Mouse (Mus musculus): ENCODE results near the gene Map2k7. TPM values are rescaled to one million over a fixed set of nuclear protein-coding genes. Genes with fewer than 3 reads are reported as not detected.

Map2k7 gene
- polyA plus RNA-seq (2012; fragmentation: generic; extraction: Trizol) = 10 to 100 TPM; 12.4 to 29.1 TPM

GRCm38 (mm10) chr8:4238434-4239192 lies at the start of gene Map2k7, which contains the start of gene Gm49320:
TSS of gene Map2k7 (plus strand) at chr8:4238740.
TSS of gene Gm49320 (plus strand) at chr8:4238865.

GRCm38 (mm10) chr8:4216791-4217621 lies 21.5 kb upstream of the Map2k7 start, which contains the start of gene Prr36:
TSS of gene Prr36 (minus strand) at chr8:4217459.

GRCm38 (mm10) chr8:4226739-4227347 lies 11.7 kb upstream of the Map2k7 start, which contains the start of gene Lrrc8e:
TSS of gene Lrrc8e (plus strand) at chr8:4226827.

GRCm38 (mm10) chr8:4247951-4248540 lies 9.5 kb downstream of the Map2k7 start, which contains the start of gene Tgfbr3l:
TSS of gene Tgfbr3l (plus strand) at chr8:4248214.

GRCm38 (mm10) chr8:4252934-4253841 lies 14.6 kb downstream of the Map2k7 start, which contains the start of gene Snapc2:
TSS of gene Snapc2 (plus strand) at chr8:4253080.

GRCm38 (mm10) chr8:4259125-4259804 lies 20.7 kb downstream of the Map2k7 start, which contains the start of gene Ctxn1:
TSS of gene Ctxn1 (minus strand) at chr8:4259274.

GRCm38 (mm10) chr8:4275275-4276110 lies 37.0 kb downstream of the Map2k7 start, which contains the start of gene Timm44:
TSS of gene Timm44 (minus strand) at chr8:4275913.

Other genes with a start within 250 kb of the Map2k7 start
- not detected for gene Cd209f, start 132.9 kb upstream of the Map2k7 start, polyA plus RNA-seq (2012; fragmentation: generic; extraction: Trizol)
- not detected for gene Cd209g, start 104.6 kb upstream of the Map2k7 start, polyA plus RNA-seq (2012; fragmentation: generic; extraction: Trizol)
- gene Evi5l, start 72.2 kb upstream of the Map2k7 start, polyA plus RNA-seq (2012; fragmentation: generic; extraction: Trizol) = 10 to 100 TPM in 1 of 2 experiments, 1 to 10 TPM in 1; 7.0 to 27.1 TPM
- under 1 TPM; 0.02 to 0.20 TPM for gene Prr36, start 21.3 kb upstream of the Map2k7 start, polyA plus RNA-seq (2012; fragmentation: generic; extraction: Trizol)
- gene Lrrc8e, start 11.9 kb upstream of the Map2k7 start, polyA plus RNA-seq (2012; fragmentation: generic; extraction: Trizol) = 1 to 10 TPM; 1.4 to 2.5 TPM
- under 1 TPM; 0.02 to 0.73 TPM for gene Gm49320, start 125 bp downstream of the Map2k7 start, polyA plus RNA-seq (2012; fragmentation: generic; extraction: Trizol)
- gene Tgfbr3l, start 9.5 kb downstream of the Map2k7 start, polyA plus RNA-seq (2012; fragmentation: generic; extraction: Trizol) = 1 to 10 TPM in 1 of 2 experiments, under 1 TPM in 1; 0.40 to 6.6 TPM
- gene Snapc2, start 14.3 kb downstream of the Map2k7 start, polyA plus RNA-seq (2012; fragmentation: generic; extraction: Trizol) = 10 to 100 TPM; 52.6 to 62.2 TPM
- 10 to 100 TPM; 46.2 to 69.6 TPM for gene Ctxn1, start 20.5 kb downstream of the Map2k7 start, polyA plus RNA-seq (2012; fragmentation: generic; extraction: Trizol)
- 10 to 100 TPM in 1 of 2 experiments, 1 to 10 TPM in 1; 9.3 to 42.5 TPM for gene Timm44, start 37.2 kb downstream of the Map2k7 start, polyA plus RNA-seq (2012; fragmentation: generic; extraction: Trizol)
- gene Ccl25, start 86.5 kb downstream of the Map2k7 start, polyA plus RNA-seq (2012; fragmentation: generic; extraction: Trizol) = 10 to 100 TPM in 1 of 2 experiments, 1 to 10 TPM in 1; 2.7 to 12.2 TPM
- 10 to 100 TPM; 18.1 to 38.4 TPM for gene Elavl1, start 86.7 kb downstream of the Map2k7 start, polyA plus RNA-seq (2012; fragmentation: generic; extraction: Trizol)